Mouse (Mus musculus) hematopoietic stem cell, adult 5-6 weeks (primary cell): ENCODE measurements around the gene Gm49336. TPM values are rescaled to one million over a fixed set of nuclear protein-coding genes. Genes with fewer than 3 reads are reported as not detected.
A peak's percentile ranks its signal among the peaks of the same experiment; 100 is the strongest.

Source experiments
- ATAC-seq, 2 experiments: fragments of 125-278 bp in 1 of 2; replicated peaks in 1 of 2; 2 replicates each; pipeline ENCODE4 v1.8.0; 2016 to 2017; ENCODE audit warnings: inconsistent platforms in 2 of 2, mild to moderate bottlenecking in 2 of 2, moderate number of reproducible peaks in 2 of 2, low read depth in 1 of 2, moderate TSS enrichment in 1 of 2; ENCODE audit not compliant: low FRiP score in 2 of 2, poor library complexity in 2 of 2, severe bottlenecking in 2 of 2, insufficient read depth in 1 of 2, low TSS enrichment in 1 of 2
- total RNA-seq: library from RNA; stranded (forward); fragments of 172-1452, 232-1000 nt; gene quantifications from 2 replicates; pipeline ENCODE4 v1.2.3, GENCODE M21; 2017

The Gm49336 gene
- 79.8 and 98.7 TPM in 2 replicates for total RNA-seq

GRCm38 (mm10) chr14:60251281-60252003, at the start of gene Gm49336, which contains the start of gene Nupl1:
Gene Gm49336, minus strand, starts transcription at chr14:60251507.
Gene Nupl1, minus strand, starts transcription at chr14:60251431.
- peak; percentile 98 for ATAC-seq

- no peak for ATAC-seq
Measured at GRCm38 (mm10) chr14:60301024-60301423, 49.7 kb upstream of the Gm49336 start.

GRCm38 (mm10) chr14:60300224-60300991, 49.1 kb upstream of the Gm49336 start:
- ATAC-seq, result no peak

- ATAC-seq, result no peak
Measured at GRCm38 (mm10) chr14:60295531-60295930, 44.2 kb upstream of the Gm49336 start.

- peak; percentile 78 to 86 for ATAC-seq
Measured at GRCm38 (mm10) chr14:60290363-60290762, 39.1 kb upstream of the Gm49336 start.

GRCm38 (mm10) chr14:60286194-60286863, 35.0 kb upstream of the Gm49336 start:
- no peak for ATAC-seq

- no peak for ATAC-seq
Measured at GRCm38 (mm10) chr14:60275301-60276276, 24.3 kb upstream of the Gm49336 start.

GRCm38 (mm10) chr14:60273346-60273745, 22.0 kb upstream of the Gm49336 start:
- peak in 1 of 2 experiments; percentile 26; a peak in 1 of 4 replicates for ATAC-seq

- peak; percentile 61 to 77 for ATAC-seq
Measured at GRCm38 (mm10) chr14:60269333-60269732, 18.0 kb upstream of the Gm49336 start.

- peak; percentile 98 for ATAC-seq
Measured at GRCm38 (mm10) chr14:60264990-60265876, 13.9 kb upstream of the Gm49336 start, which contains the start of gene Mtmr6. Gene Mtmr6, plus strand, starts transcription at chr14:60265228.

- no peak for ATAC-seq
Measured at GRCm38 (mm10) chr14:60262316-60262715, 11.0 kb upstream of the Gm49336 start.

- no peak for ATAC-seq
Measured at GRCm38 (mm10) chr14:60257851-60258250, 6.5 kb upstream of the Gm49336 start.

GRCm38 (mm10) chr14:60257101-60257500, 5.8 kb upstream of the Gm49336 start:
- no peak for ATAC-seq

GRCm38 (mm10) chr14:60256356-60256755, 5.0 kb upstream of the Gm49336 start:
- no peak for ATAC-seq

- no peak for ATAC-seq
Measured at GRCm38 (mm10) chr14:60254774-60255173, 3.5 kb upstream of the Gm49336 start.

GRCm38 (mm10) chr14:60253466-60253865, 2.2 kb upstream of the Gm49336 start:
- ATAC-seq, result no peak
